Mouse (Mus musculus): ENCODE data around the gene Hddc3. TPM values are rescaled to one million over a fixed set of nuclear protein-coding genes. Genes with fewer than 3 reads are reported as not detected.

Gene Hddc3
- total and polyA plus RNA-seq, 3 experiments, result 47.1 to 58.1 TPM; not detected in 1

DNA sequence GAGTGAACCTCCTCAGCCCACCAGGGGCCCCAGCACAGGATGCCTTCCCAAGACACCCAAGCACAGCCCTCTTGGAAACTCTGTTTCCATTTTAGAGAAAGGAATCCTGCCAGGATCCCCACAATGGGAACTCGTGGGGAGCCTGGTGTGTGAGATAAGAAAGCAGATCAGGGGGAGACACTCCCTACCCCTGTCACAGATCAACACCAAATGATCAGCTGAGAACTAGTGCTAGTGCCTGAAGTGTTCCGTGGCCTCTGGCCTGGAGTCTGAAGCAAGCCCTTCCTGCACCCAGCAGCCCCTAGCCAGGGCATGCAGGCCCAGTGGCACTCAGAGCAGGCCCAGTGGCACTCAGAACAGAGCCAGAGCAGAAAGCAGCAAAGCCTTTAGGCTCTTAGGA lies 7.9 kb downstream of the Hddc3 start:
- H3K27ac ChIP-seq (ENCODE audit: control insufficient read depth, low read depth, low read length), result no peak overlapping the region
- H3K4me3 ChIP-seq (ENCODE audit: control insufficient read depth in 1 of 2, insufficient read depth in 1 of 2, low read depth in 2 of 2, low read length in 2 of 2), result no peak overlapping the region
- H3K9me3 ChIP-seq (replicated peaks; ENCODE audit: insufficient read depth, low read length), result no peaks in the 10 kb centered on the region
- DNase-seq (ENCODE audit: low read depth, low spot score), result no peak
- H3K79me2 ChIP-seq (ENCODE audit: control insufficient read depth, insufficient read depth, low read length, poor library complexity), result no peaks in the 10 kb centered on the region
- H3K4me1 ChIP-seq (ENCODE audit: control insufficient read depth in 1 of 2, insufficient read depth in 2 of 2, low read length in 2 of 2), result peaks cover 0 to 3% of the 10 kb centered on the region in 2 experiments; a peak in 1 of 4 replicates
- TF ChIP-seq POLR2A (IDR thresholded peaks at IDR 0.05; ENCODE audit: control insufficient read depth in 1 of 2, insufficient read depth in 1 of 2, low read depth in 1 of 2, low read length in 2 of 2, poor library complexity in 1 of 2), result no peak
- TF ChIP-seq ZKSCAN1 (IDR thresholded peaks at IDR 0.05; ENCODE audit: low read depth, low read length), result no peak
- TF ChIP-seq POLR2AphosphoS2 (IDR thresholded peaks at IDR 0.05; ENCODE audit: low read length), result no peak
- TF ChIP-seq TCF12 (IDR thresholded peaks at IDR 0.05; ENCODE audit: low read depth, low read length), result no peak
- no peak for TF ChIP-seq HCFC1 (IDR thresholded peaks at IDR 0.05; ENCODE audit: low read depth, low read length)
- TF ChIP-seq RCOR1 (IDR thresholded peaks at IDR 0.05; ENCODE audit: low read depth, low read length), result no peak
- no peak for TF ChIP-seq MYC (IDR thresholded peaks at IDR 0.05; ENCODE audit: low read depth, low read length)
- H3K36me3 ChIP-seq (ENCODE audit: control insufficient read depth in 1 of 2, insufficient read depth in 2 of 2, low read length in 2 of 2), result no peaks in the 10 kb centered on the region; a peak in 2 of 4 replicates
- no peaks in the 10 kb centered on the region for H3K27me3 ChIP-seq (ENCODE audit: control insufficient read depth in 1 of 2, insufficient read depth in 2 of 2, low read length in 2 of 2)
- H3K9ac ChIP-seq (ENCODE audit: control insufficient read depth, low read depth, low read length, poor library complexity, severe bottlenecking), result no peak overlapping the region

- Histone ChIP-seq H3K4me1 (ENCODE audit: control insufficient read depth in 1 of 2, insufficient read depth in 2 of 2, low read length in 2 of 2) (no peaks in the 10 kb centered on the region; a peak in 1 of 4 replicates), H3K79me2 (ENCODE audit: control insufficient read depth, insufficient read depth, low read length, poor library complexity) (no peaks in the 10 kb centered on the region), H3K9me3 (replicated peaks; ENCODE audit: insufficient read depth, low read length) (no peaks in the 10 kb centered on the region), H3K27me3 (ENCODE audit: control insufficient read depth in 1 of 2, insufficient read depth in 2 of 2, low read length in 2 of 2) (no peaks in the 10 kb centered on the region), H3K27ac (ENCODE audit: control insufficient read depth, low read depth, low read length) (no peak overlapping the region), H3K9ac (ENCODE audit: control insufficient read depth, low read depth, low read length, poor library complexity, severe bottlenecking) (no peak overlapping the region), H3K36me3 (ENCODE audit: control insufficient read depth in 1 of 2, insufficient read depth in 2 of 2, low read length in 2 of 2) (no peaks in the 10 kb centered on the region; a peak in 2 of 4 replicates), H3K4me3 (ENCODE audit: control insufficient read depth in 1 of 2, insufficient read depth in 1 of 2, low read depth in 2 of 2, low read length in 2 of 2) (no peak overlapping the region)
- DNase-seq (ENCODE audit: low read depth, low spot score), result no peak
- TF ChIP-seq RCOR1 (IDR thresholded peaks at IDR 0.05; ENCODE audit: low read depth, low read length) (no peak), JUND (IDR thresholded peaks at IDR 0.05; ENCODE audit: low read depth, low read length) (no peak), MEF2A (IDR thresholded peaks at IDR 0.05; ENCODE audit: extremely low read depth, insufficient replicate concordance, low read depth, low read length, poor library complexity, severe bottlenecking) (no peak), ETS1 (IDR thresholded peaks at IDR 0.05; ENCODE audit: low read depth, low read length) (no peak), CTCF (IDR thresholded peaks at IDR 0.05 in 2 of 3, conservative IDR thresholded peaks at IDR 0.05 in 1 of 3; ENCODE audit: control insufficient read depth in 1 of 3, insufficient read depth in 1 of 3, low read depth in 2 of 3, low read length in 3 of 3, poor library complexity in 1 of 3, severe bottlenecking in 1 of 3) (no peak), TAL1 (IDR thresholded peaks at IDR 0.05; ENCODE audit: low read length) (no peak), TCF12 (IDR thresholded peaks at IDR 0.05; ENCODE audit: low read depth, low read length) (no peak), POLR2AphosphoS2 (IDR thresholded peaks at IDR 0.05; ENCODE audit: low read length) (no peak), TBP (IDR thresholded peaks at IDR 0.05; ENCODE audit: low read depth, low read length) (no peak), E2F4 (IDR thresholded peaks at IDR 0.05; ENCODE audit: borderline replicate concordance, low read depth, low read length) (no peak)
These were observed 10.0 kb downstream of the Hddc3 start for GRCm38 (mm10) chr7:80352920-80353319.

GRCm38 (mm10) chr7:80356351-80356750 lies 13.4 kb downstream of the Hddc3 start:
- Histone ChIP-seq H3K9ac (ENCODE audit: control insufficient read depth, low read depth, low read length, poor library complexity, severe bottlenecking) (no peak overlapping the region), H3K4me1 (ENCODE audit: control insufficient read depth in 1 of 2, insufficient read depth in 2 of 2, low read length in 2 of 2) (no peaks in the 10 kb centered on the region; a peak in 1 of 4 replicates), H3K27ac (ENCODE audit: control insufficient read depth, low read depth, low read length) (no peak overlapping the region), H3K4me3 (ENCODE audit: control insufficient read depth in 1 of 2, insufficient read depth in 1 of 2, low read depth in 2 of 2, low read length in 2 of 2) (no peak overlapping the region), H3K36me3 (ENCODE audit: control insufficient read depth in 1 of 2, insufficient read depth in 2 of 2, low read length in 2 of 2) (no peaks in the 10 kb centered on the region; a peak in 2 of 4 replicates), H3K9me3 (replicated peaks; ENCODE audit: insufficient read depth, low read length) (no peaks in the 10 kb centered on the region), H3K79me2 (ENCODE audit: control insufficient read depth, insufficient read depth, low read length, poor library complexity) (no peaks in the 10 kb centered on the region), H3K27me3 (ENCODE audit: control insufficient read depth in 1 of 2, insufficient read depth in 2 of 2, low read length in 2 of 2) (no peaks in the 10 kb centered on the region)
- TF ChIP-seq POLR2AphosphoS5 (IDR thresholded peaks at IDR 0.05; ENCODE audit: borderline replicate concordance, low read depth, low read length) (no peak), GATA1 (IDR thresholded peaks at IDR 0.05; ENCODE audit: low read depth, low read length) (no peak)
- DNase-seq (ENCODE audit: low read depth, low spot score), result no peak
